Mouse (Mus musculus) embryonic fibroblast, embryonic 13.5 days (primary cell): ENCODE measurements at regions not wholly inside any gene's neighbourhood (a gene's known extent, or its start where the extent isn't known, plus 50 kb on each side); places are given as distances from the start of the nearest gene placed in this dataset.

Experiments used
- H3K27ac ChIP-seq: 2 replicates; pipeline ENCODE4 v1.5.1; 2012; ENCODE audit warnings: low read length, control low read depth, inconsistent platforms; ENCODE audit not compliant: insufficient read depth
- H3K4me1 ChIP-seq: 2 replicates; pipeline ENCODE4 v1.6.1; 2011; ENCODE audit warnings: low read length; ENCODE audit not compliant: control insufficient read depth, insufficient read depth
- H3K4me3 ChIP-seq: 2 replicates; pipeline ENCODE4 v1.5.1; 2011; ENCODE audit warnings: mild to moderate bottlenecking, control low read depth, low read length; ENCODE audit not compliant: insufficient read depth
- CTCF ChIP-seq: IDR thresholded peaks from 2 replicates; pipeline ENCODE4 v1.5.1; 2011; ENCODE audit warnings: mild to moderate bottlenecking, control low read depth, low read length, moderate library complexity, borderline replicate concordance; ENCODE audit not compliant: insufficient read depth
- POLR2A ChIP-seq: IDR thresholded peaks from 2 replicates; pipeline ENCODE4 v1.6.1; 2011; ENCODE audit warnings: low read depth, mild to moderate bottlenecking, control low read depth, low read length, moderate library complexity

DNA sequence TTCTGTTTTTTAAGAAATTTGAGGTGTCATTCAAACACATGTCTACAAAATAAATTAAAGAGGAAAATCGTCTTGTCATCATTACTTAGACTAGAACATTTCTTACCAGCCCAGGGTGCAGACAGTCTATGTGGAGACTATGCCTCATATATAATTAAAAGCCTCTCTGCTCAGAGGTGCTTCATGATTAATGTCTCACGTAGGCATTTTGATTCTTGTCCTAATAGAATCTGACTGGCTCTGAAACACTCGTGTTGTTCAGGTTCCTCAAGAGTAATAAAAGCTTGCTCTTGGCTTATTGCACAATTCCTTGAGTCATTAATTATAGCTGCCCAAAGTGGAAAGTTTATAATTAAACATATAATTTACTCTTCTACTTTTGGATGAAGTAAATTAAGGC, 475.1 kb upstream of the Gcfc2 start:
- H3K27ac ChIP-seq, result no peak overlapping the region
- H3K4me3 ChIP-seq, result no peak overlapping the region
- H3K4me1 ChIP-seq, result no peaks in the 10 kb centered on the region
- TF ChIP-seq CTCF (no peak), POLR2A (no peak)

DNA sequence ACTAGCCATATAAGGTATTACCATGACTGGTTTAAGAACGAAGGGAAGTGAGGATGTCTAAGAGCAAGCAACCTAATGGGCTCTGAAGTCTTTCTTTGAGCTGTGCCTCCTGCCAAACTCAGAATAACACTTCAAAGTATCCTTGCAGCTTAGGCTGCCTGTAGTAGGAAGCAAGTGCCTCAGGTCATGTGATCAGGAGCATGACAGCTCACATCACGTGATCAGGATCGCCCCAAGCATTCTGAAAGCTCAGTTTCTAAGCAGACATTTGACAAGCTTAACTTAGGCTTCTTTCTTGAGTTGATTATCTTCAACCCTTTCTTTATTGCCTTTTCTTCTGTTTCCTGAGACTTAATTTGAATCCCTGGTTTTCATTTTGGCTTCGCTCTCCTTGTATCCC, 462.4 kb upstream of the Gcfc2 start:
- Histone ChIP-seq H3K27ac (no peak overlapping the region), H3K4me1 (no peaks in the 10 kb centered on the region), H3K4me3 (no peak overlapping the region)
- no peak for TF ChIP-seq CTCF
- TF ChIP-seq POLR2A, result no peak

DNA sequence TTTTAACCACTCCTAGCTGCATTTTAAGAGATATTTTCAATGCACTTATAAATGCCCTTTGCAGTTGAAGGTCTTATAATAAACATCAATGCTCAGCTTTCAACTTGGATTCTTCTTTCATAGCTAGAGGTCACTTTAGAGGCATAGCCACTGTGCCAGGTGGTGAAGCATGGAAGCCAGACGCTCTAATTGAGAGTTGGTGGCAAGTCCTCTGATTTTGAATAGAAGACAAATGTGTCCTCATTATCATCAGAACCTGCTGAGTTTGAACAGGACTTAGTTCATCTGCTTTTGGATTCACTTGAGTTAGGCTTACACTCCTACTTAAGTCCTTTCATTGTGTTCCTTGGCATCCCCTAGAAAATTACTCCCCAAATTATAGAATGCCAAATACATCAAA, 459.0 kb upstream of the Gcfc2 start:
- Histone ChIP-seq H3K27ac (no peak overlapping the region), H3K4me3 (no peak overlapping the region), H3K4me1 (no peaks in the 10 kb centered on the region)
- TF ChIP-seq CTCF (no peak), POLR2A (no peak)

DNA sequence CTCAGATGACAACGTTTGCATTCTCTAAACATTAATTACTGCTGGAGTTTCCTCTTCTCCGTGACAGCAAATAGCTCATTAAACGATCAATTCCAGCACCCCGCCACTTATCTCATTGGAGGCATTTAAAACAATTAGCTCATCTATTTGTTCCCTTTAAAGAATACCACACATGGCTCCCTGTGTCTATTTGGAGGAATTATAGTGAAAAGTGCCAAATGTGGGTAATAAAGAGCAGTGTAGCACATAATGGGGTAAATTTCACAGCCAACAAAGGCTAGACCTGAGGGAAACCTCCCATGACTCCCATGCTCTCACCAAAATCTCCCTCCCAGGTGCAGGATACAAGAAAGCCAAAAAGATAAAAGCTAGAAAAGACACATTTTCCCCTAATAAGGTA, 456.9 kb upstream of the Gcfc2 start:
- Histone ChIP-seq H3K4me1 (no peaks in the 10 kb centered on the region; the same call in 1 of the 2 replicates), H3K27ac (no peak overlapping the region), H3K4me3 (no peak overlapping the region)
- TF ChIP-seq CTCF (no peak), POLR2A (no peak)

DNA sequence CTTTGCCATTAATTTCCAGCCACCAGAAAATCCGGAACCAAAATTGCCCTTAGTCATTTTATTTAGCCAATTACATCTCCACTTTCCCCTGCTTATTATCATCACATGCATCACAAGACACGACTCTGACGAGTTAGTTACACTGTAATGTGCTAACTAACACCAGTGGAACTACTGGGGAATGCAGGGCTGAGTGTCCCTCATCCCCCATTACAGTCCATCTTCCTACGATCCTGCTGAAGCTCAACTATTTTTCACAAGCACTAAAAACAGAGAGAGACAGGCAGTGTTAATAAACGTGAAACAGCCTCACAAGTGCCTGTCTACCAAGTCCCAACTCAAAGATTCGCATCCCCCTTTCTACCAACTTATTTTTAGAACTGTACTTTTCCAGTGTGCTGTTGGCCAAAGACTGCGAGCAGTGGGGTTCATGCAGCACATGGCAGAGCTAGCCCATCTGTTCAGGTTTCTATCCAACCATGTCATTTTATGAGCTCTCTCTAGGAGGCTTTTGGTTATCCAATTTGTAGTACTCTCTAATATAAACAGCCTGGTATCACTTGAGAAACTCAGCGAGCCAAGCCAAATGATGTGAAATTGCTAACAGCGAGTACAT, 452.0 kb upstream of the Gcfc2 start:
- no peak overlapping the region; the same call in 1 of the 2 replicates for H3K27ac ChIP-seq
- TF ChIP-seq POLR2A (no peak), CTCF (no peak)
- H3K4me3 ChIP-seq, result no peak overlapping the region
- no peaks in the 10 kb centered on the region; the same call in 1 of the 2 replicates for H3K4me1 ChIP-seq

DNA sequence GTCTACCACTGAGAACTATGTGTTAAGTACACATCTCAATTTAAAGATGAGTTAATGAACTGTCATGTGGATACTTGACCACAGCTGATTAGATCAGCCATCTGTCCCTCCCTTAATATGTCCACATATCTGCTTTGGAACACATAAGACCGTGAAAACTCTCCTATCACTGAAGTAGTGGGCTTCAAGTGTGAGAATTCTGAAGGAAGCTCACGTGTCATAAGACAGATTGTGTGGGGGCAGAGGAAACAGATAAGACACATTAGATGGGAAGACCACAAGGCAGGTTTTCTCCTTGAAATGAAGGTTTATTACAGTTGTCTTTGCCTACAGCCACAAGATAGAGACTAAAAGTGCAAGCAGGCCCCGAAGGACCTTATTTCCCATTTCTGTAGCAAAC, 451.0 kb upstream of the Gcfc2 start:
- Histone ChIP-seq H3K4me1 (no peaks in the 10 kb centered on the region; the same call in 1 of the 2 replicates), H3K4me3 (no peak overlapping the region), H3K27ac (no peak overlapping the region)
- no peak for TF ChIP-seq POLR2A
- TF ChIP-seq CTCF, result no peak

DNA sequence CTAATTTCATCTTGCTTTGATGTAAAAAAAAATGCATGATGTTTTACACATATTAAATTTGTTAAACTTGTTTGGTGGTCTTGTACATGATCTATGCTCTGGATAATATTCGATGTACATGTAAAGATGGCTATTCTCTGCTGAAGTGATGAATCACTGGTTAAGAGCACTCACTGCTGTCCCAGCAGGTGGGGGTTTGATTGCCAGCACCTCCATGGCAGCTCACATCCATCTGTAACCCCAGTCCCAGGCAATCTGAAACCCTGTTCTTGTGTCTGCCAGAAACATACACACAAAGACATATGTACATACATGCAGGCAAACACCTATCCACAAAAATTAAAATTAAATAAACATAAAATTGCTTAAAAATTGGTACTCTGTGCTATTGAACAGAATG, 448.7 kb upstream of the Gcfc2 start:
- H3K4me3 ChIP-seq, result no peak overlapping the region
- no peak for TF ChIP-seq CTCF
- TF ChIP-seq POLR2A, result no peak
- H3K27ac ChIP-seq, result no peak overlapping the region
- no peaks in the 10 kb centered on the region; the same call in 1 of the 2 replicates for H3K4me1 ChIP-seq

DNA sequence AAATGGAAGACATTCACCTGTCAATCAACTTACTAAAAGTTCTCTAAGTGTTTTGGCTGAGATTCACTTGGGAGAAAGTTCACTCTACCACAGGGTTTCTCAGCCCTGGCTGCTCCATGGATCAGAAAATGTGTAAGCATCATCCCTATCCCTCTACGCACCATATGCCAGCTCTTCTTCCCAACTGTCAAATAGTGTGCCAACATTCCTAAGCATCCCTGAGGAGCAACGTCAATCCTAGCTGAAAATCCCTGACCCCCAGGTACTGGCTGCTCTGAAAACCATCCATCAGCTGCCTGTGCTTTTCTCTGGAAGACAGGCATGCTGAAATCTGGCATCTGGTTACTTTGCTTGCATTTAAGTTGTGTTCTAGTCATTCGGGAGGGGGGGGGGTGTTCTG, 436.5 kb upstream of the Gcfc2 start:
- TF ChIP-seq POLR2A (no peak), CTCF (no peak)
- peaks cover 3% of the 10 kb centered on the region; the same call in 1 of the 2 replicates for H3K4me1 ChIP-seq
- H3K4me3 ChIP-seq, result no peak overlapping the region
- no peak overlapping the region for H3K27ac ChIP-seq

DNA sequence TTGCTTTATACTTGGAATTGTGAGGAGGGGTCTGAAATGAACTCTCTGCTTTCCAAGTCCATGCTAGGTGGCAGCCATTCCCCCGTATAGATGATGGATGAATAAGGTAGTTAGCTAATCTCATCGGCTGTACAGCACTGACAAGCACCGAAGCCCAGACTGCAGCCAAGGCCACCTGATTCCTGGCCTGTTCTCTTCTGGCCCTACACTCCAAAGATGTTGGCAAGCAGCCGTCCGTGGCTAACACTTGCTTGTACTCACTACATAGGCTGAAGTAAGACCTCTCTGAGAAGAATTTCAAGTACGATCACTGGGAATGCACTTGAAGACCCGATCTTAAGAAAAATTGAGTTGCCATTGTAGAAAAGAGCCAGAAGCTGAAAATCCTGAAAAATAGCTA, 427.2 kb upstream of the Gcfc2 start:
- Histone ChIP-seq H3K4me3 (no peak overlapping the region), H3K4me1 (no peaks in the 10 kb centered on the region), H3K27ac (no peak overlapping the region)
- no peak for TF ChIP-seq POLR2A
- TF ChIP-seq CTCF, result no peak

DNA sequence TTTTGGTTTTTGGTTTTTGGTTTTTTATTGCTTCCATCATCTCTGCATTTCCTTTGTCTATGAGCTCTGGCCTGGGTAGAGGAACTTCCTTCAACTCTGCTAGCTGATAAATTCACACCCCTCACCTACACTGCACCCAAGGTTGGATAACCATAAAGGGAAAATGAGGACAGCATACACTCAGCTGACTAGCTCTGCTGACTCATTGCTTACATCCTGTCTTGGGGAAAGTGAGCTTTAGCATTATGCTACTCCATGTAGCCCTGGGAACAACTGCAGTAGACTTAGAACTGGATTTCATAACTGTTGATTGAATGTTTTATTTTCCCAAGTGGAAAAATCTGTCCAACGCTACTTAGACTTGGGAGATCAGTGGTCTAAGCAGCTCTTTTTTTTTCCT, 406.3 kb upstream of the Gcfc2 start:
- H3K4me3 ChIP-seq, result no peak overlapping the region
- TF ChIP-seq POLR2A, result no peak
- no peak for TF ChIP-seq CTCF
- H3K27ac ChIP-seq, result peak overlapping the region; percentile 18; the same call in 1 of the 2 replicates
- H3K4me1 ChIP-seq, result peaks cover 3% of the 10 kb centered on the region; the same call in 1 of the 2 replicates
